Mouse (Mus musculus) liver, adult 2 months (tissue): ENCODE results near the gene Tmem19. TPM values are rescaled to one million over a fixed set of nuclear protein-coding genes. Genes with fewer than 3 reads are reported as not detected.

Source experiments
- DNase-seq: peaks from one replicate; pipeline ENCODE4 v3.0.0-alpha.2; 2011; ENCODE audit warnings: low read depth, low spot score; ENCODE audit errors: extremely low read depth
- H3K27ac ChIP-seq: fragments of 200-500 bp; replicated peaks from 2 replicates; pipeline ENCODE4 v1.5.1; 2012; ENCODE audit warnings: low read depth, mild to moderate bottlenecking, control low read depth, inconsistent platforms, low read length; ENCODE audit not compliant: insufficient read depth
- H3K27me3 ChIP-seq: fragments of 200-500 bp; 2 replicates; pipeline ENCODE4 v1.6.1; 2012; ENCODE audit warnings: mild to moderate bottlenecking, moderate library complexity, low read length, inconsistent platforms; ENCODE audit not compliant: control insufficient read depth, insufficient read depth
- H3K36me3 ChIP-seq: fragments of 200-500 bp; 2 replicates; pipeline ENCODE4 v1.6.1; 2012; ENCODE audit warnings: low read length, inconsistent platforms; ENCODE audit not compliant: control insufficient read depth, insufficient read depth
- H3K4me1 ChIP-seq: fragments of 200-500 bp; 2 replicates; pipeline ENCODE4 v1.6.1; 2011; ENCODE audit warnings: low read length; ENCODE audit not compliant: control insufficient read depth, insufficient read depth
- H3K4me3 ChIP-seq: fragments of 200-500 bp; 2 replicates; pipeline ENCODE4 v1.5.1; 2011; ENCODE audit warnings: low read depth, mild to moderate bottlenecking, control low read depth, low read length, moderate library complexity; ENCODE audit not compliant: insufficient read depth
- H3K79me2 ChIP-seq: fragments of 200-500 bp; 2 replicates; pipeline ENCODE4 v1.6.1; 2012; ENCODE audit warnings: inconsistent platforms, mild to moderate bottlenecking, low read length, moderate library complexity; ENCODE audit not compliant: control insufficient read depth, insufficient read depth
- H3K9ac ChIP-seq: fragments of 200-500 bp; 2 replicates; pipeline ENCODE4 v1.6.1; 2012; ENCODE audit warnings: low read depth, mild to moderate bottlenecking, control low read depth, inconsistent platforms, low read length
- CTCF ChIP-seq: fragments of 200-500 bp; IDR thresholded peaks from 2 replicates; pipeline ENCODE4 v1.5.1; 2011; ENCODE audit warnings: low read depth, low read length, control low read depth
- POLR2A ChIP-seq: fragments of 200-500 bp; IDR thresholded peaks from 2 replicates; pipeline ENCODE4 v1.6.1; 2011; ENCODE audit warnings: low read length, control low read depth; ENCODE audit not compliant: insufficient read depth; ENCODE audit errors: extremely low read depth
- WGBS: fragments of 180-500 bp; shearing (Covaris S2); methylation state at CpG from one replicate; pipeline ENCODE4 v1.1.7; 2018; 5-methylcytosine and 5-hydroxymethylcytosine counted together
- polyA plus RNA-seq: library from polyadenylated mRNA; depleted of rRNA; stranded (reverse); fragments of >200 nt; gene quantifications from 2 replicates; pipeline ENCODE4 v1.2.3, GENCODE M21; 2012
- total RNA-seq: library from RNA; depleted of rRNA; stranded (reverse); fragments of >200 nt; gene quantifications from 2 replicates; pipeline ENCODE4 v1.2.3, GENCODE M21; 2014

The Tmem19 gene
- total and polyA plus RNA-seq, 2 experiments: 30.8 to 47.4 TPM

GRCm38 (mm10) chr10:115312194-115312593 lies 50.1 kb downstream of the Tmem19 start:
- TF ChIP-seq CTCF (no peak), POLR2A (no peak)
- Histone ChIP-seq H3K36me3 (no peaks in the 10 kb centered on the region), H3K79me2 (peaks cover 61% of the 10 kb centered on the region), H3K27me3 (no peaks in the 10 kb centered on the region), H3K4me1 (peaks cover 32% of the 10 kb centered on the region), H3K4me3 (no peak overlapping the region), H3K9ac (no peak overlapping the region), H3K27ac (peak overlapping the region; percentile 41)
- WGBS: 77% methylated on average over 5 of the region's 5 CpGs
- DNase-seq: no peak

GRCm38 (mm10) chr10:115311263-115311965 lies 50.9 kb downstream of the Tmem19 start:
- no peaks in the 10 kb centered on the region for H3K36me3 ChIP-seq
- 62% methylated on average over 14 of the region's 14 CpGs for WGBS
- H3K27ac ChIP-seq: no peak overlapping the region; the same call in 1 of the 2 replicates
- peaks cover 64% of the 10 kb centered on the region for H3K79me2 ChIP-seq
- no peaks in the 10 kb centered on the region for H3K27me3 ChIP-seq
- no peak overlapping the region for H3K4me3 ChIP-seq
- peaks cover 31% of the 10 kb centered on the region for H3K4me1 ChIP-seq
- TF ChIP-seq CTCF (no peak), POLR2A (no peak)
- peak; percentile 52 for DNase-seq
- H3K9ac ChIP-seq: no peak overlapping the region

GRCm38 (mm10) chr10:115309191-115309590 lies 53.1 kb downstream of the Tmem19 start:
- Histone ChIP-seq H3K79me2 (peaks cover 73% of the 10 kb centered on the region), H3K9ac (no peak overlapping the region), H3K4me3 (no peak overlapping the region), H3K36me3 (no peaks in the 10 kb centered on the region), H3K27ac (no peak overlapping the region), H3K4me1 (peaks cover 31% of the 10 kb centered on the region), H3K27me3 (no peaks in the 10 kb centered on the region)
- DNase-seq: no peak
- TF ChIP-seq POLR2A: no peak
- no peak for TF ChIP-seq CTCF
- WGBS: 96% methylated on average over 4 of the region's 4 CpGs

- Histone ChIP-seq H3K27me3 (no peaks in the 10 kb centered on the region), H3K4me1 (peaks cover 18% of the 10 kb centered on the region), H3K9ac (no peak overlapping the region), H3K36me3 (no peaks in the 10 kb centered on the region), H3K4me3 (no peak overlapping the region), H3K79me2 (peaks cover 71% of the 10 kb centered on the region), H3K27ac (no peak overlapping the region)
- WGBS: 41% methylated on average over 7 of the region's 7 CpGs
- DNase-seq: peak; percentile 68
- no peak for TF ChIP-seq POLR2A
- no peak for TF ChIP-seq CTCF
Measured at GRCm38 (mm10) chr10:115307331-115307875, 54.9 kb downstream of the Tmem19 start.

- no peak overlapping the region for H3K9ac ChIP-seq
- 31% methylated on average over 4 of the region's 4 CpGs for WGBS
- H3K4me3 ChIP-seq: no peak overlapping the region
- H3K27me3 ChIP-seq: no peaks in the 10 kb centered on the region
- peaks cover 21% of the 10 kb centered on the region for H3K36me3 ChIP-seq
- no peak overlapping the region for H3K27ac ChIP-seq
- peaks cover 12% of the 10 kb centered on the region for H3K4me1 ChIP-seq
- peak; percentile 90 for DNase-seq
- H3K79me2 ChIP-seq: peaks cover 5% of the 10 kb centered on the region; the same call in 1 of the 2 replicates
- TF ChIP-seq POLR2A (no peak), CTCF (no peak)
Measured at GRCm38 (mm10) chr10:115298683-115299082, 63.6 kb downstream of the Tmem19 start.

GRCm38 (mm10) chr10:115297582-115297981 lies 64.7 kb downstream of the Tmem19 start:
- 93% methylated on average over 5 of the region's 5 CpGs for WGBS
- TF ChIP-seq CTCF (no peak), POLR2A (no peak)

More at GRCm38 (mm10) chr10:115297582-115297981, 64.7 kb downstream of the Tmem19 start:
- Histone ChIP-seq H3K27me3 (no peaks in the 10 kb centered on the region), H3K4me3 (no peak overlapping the region), H3K36me3 (peaks cover 27% of the 10 kb centered on the region), H3K4me1 (peaks cover 12% of the 10 kb centered on the region), H3K27ac (no peak overlapping the region), H3K9ac (no peak overlapping the region), H3K79me2 (peaks cover 4% of the 10 kb centered on the region; the same call in 1 of the 2 replicates)
- no peak for DNase-seq
